Mouse (Mus musculus) myocyte (in vitro differentiated cells): ENCODE measurements around the gene Siae.

Experiments used
- CEBPB ChIP-seq: IDR thresholded peaks from 2 replicates; pipeline ENCODE4 v1.6.1; 2011; ENCODE audit warnings: mild to moderate bottlenecking, moderate library complexity; ENCODE audit not compliant: poor library complexity, insufficient read depth, severe bottlenecking
- E2F4 ChIP-seq: IDR thresholded peaks from one replicate; pipeline ENCODE4 v1.6.1; 2011; ENCODE audit warnings: mild to moderate bottlenecking, control low read depth, moderate library complexity; ENCODE audit not compliant: insufficient read depth
- MAX ChIP-seq: IDR thresholded peaks from one replicate; pipeline ENCODE4 v1.6.1; 2011; ENCODE audit warnings: low read depth, mild to moderate bottlenecking, control low read depth
- MYOD1 ChIP-seq, 3 experiments: IDR thresholded peaks; one replicate each; pipeline ENCODE4 v1.6.1; 2011; ENCODE audit warnings: control low read depth in 2 of 3, low read depth in 2 of 3, mild to moderate bottlenecking in 2 of 3, moderate library complexity in 1 of 3; ENCODE audit not compliant: insufficient read length in 2 of 3, control insufficient read depth in 1 of 3
- MYOG ChIP-seq, 3 experiments: IDR thresholded peaks; one replicate each; pipeline ENCODE4 v1.6.1; 2011; ENCODE audit warnings: control low read depth in 2 of 3, low read depth in 2 of 3, mild to moderate bottlenecking in 2 of 3; ENCODE audit not compliant: insufficient read length in 2 of 3, control insufficient read depth in 1 of 3, insufficient read depth in 1 of 3
- POLR2A ChIP-seq: IDR thresholded peaks from one replicate; pipeline ENCODE4 v1.6.1; 2011; ENCODE audit warnings: low read depth, mild to moderate bottlenecking, control low read depth, moderate library complexity; ENCODE audit not compliant: insufficient read length
- POLR2AphosphoS2 ChIP-seq: IDR thresholded peaks from one replicate; pipeline ENCODE4 v1.6.1; 2011; ENCODE audit warnings: low read depth, control low read depth; ENCODE audit not compliant: insufficient read length
- TCF12 ChIP-seq: IDR thresholded peaks from one replicate; pipeline ENCODE4 v1.6.1; 2011; ENCODE audit warnings: mild to moderate bottlenecking, control low read depth; ENCODE audit not compliant: poor library complexity, insufficient read depth, severe bottlenecking
- TCF3 ChIP-seq: IDR thresholded peaks from one replicate; pipeline ENCODE4 v1.6.1; 2011; ENCODE audit warnings: low read depth, control low read depth; ENCODE audit not compliant: insufficient read length
- USF1 ChIP-seq: IDR thresholded peaks from one replicate; pipeline ENCODE4 v1.6.1; 2011; ENCODE audit warnings: low read depth, mild to moderate bottlenecking, control low read depth, moderate library complexity

- TF ChIP-seq USF1 (no peak), POLR2A (no peak), CEBPB (no peak), E2F4 (no peak), MYOG (IDR thresholded peaks at IDR 0.05; ENCODE audit: control insufficient read depth in 1 of 3, insufficient read depth in 1 of 3, insufficient read length in 2 of 3, low read depth in 2 of 3) (no peak), TCF12 (no peak), POLR2AphosphoS2 (no peak), MAX (no peak), TCF3 (no peak), MYOD1 (IDR thresholded peaks at IDR 0.05; ENCODE audit: control insufficient read depth in 1 of 3, insufficient read length in 2 of 3, low read depth in 2 of 3) (no peak)
These were observed 74.4 kb downstream of the Siae start for GRCm38 (mm10) chr9:37629941-37630340.
